Mouse (Mus musculus) liver, postnatal 0 days (tissue): ENCODE data around the gene Wfdc3.

Experiments used
- CTCF ChIP-seq: sonication (generic); IDR thresholded peaks from 2 replicates; pipeline ENCODE4 v1.5.1; 2016; ENCODE audit warnings: antibody characterized with exemption, low read depth
- EP300 ChIP-seq: IDR thresholded peaks from 2 replicates; pipeline ENCODE4 v1.6.1; 2016; ENCODE audit warnings: antibody characterized with exemption, low read depth, mild to moderate bottlenecking

GRCm38 (mm10) chr2:164769258-164770037 is 23.7 kb upstream of the Wfdc3 start, which contains the start of gene Ube2c:
- TF ChIP-seq CTCF (peak; percentile 46), EP300 (peak; percentile 70; the same call in 1 of the 2 replicates)
